Mouse (Mus musculus): ENCODE measurements at regions not wholly inside any gene's neighbourhood (a gene's known extent, or its start where the extent isn't known, plus 50 kb on each side); places are given as distances from the start of the nearest gene placed in this dataset. TPM values are rescaled to one million over a fixed set of nuclear protein-coding genes. Genes with fewer than 3 reads are reported as not detected.

DNA sequence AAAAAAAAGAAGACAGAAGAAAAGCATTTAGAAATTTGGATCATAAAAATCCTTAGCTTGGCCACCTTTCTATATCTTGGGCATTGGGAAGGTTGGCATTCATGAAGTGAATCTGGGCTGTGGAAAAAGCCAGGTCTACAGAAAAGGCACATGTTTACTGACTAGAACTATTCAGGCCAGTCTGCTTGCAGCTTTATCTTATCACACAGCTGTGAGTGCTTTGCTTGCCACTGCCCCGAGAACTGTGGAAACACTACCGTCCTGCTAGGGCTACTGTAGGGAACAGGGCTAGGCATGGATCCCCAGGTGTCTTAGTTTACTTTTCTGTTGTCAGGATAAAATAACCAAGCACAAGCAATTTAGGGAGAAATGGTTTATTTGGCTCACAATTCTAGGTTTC, 63.4 kb upstream of the Med14 start:
- H3K4me2 ChIP-seq: no peak overlapping the region
- no peaks in the 10 kb centered on the region for H3K4me1 ChIP-seq (replicated peaks)
- H3K36me3 ChIP-seq: no peaks in the 10 kb centered on the region
- H3K9me3 ChIP-seq: no peaks in the 10 kb centered on the region
- no peak for ATAC-seq (ENCODE audit: low FRiP score, low read depth)
- no peaks in the 10 kb centered on the region for H3K27me3 ChIP-seq
- WGBS: 82% methylated on average over 2 of the region's 2 CpGs
- H3K4me3 ChIP-seq: no peak overlapping the region
- H3K9ac ChIP-seq: no peak overlapping the region
- no peak overlapping the region for H3K27ac ChIP-seq (replicated peaks)

DNA sequence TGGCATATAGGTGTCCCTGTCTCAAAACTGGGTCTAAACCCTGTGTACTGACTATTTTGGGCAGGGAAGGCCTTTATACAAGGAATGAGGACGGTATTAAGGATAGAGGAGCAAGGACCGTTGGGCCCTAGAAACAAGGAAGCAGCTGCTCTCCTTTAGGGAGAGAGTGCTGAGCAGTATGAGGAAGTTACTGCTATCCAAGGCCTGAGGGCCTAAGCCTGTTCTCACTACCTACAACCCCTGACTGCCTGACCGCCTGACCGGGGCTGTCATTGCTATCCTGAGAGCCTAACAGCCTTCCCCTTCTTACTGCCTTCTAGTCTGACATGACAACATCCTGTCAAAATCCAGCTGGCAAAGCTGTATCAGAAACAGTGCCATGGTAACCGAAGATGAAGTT, 62.6 kb upstream of the Med14 start:
- Histone ChIP-seq H3K4me3 (no peak overlapping the region), H3K27me3 (no peaks in the 10 kb centered on the region), H3K36me3 (no peaks in the 10 kb centered on the region), H3K27ac (replicated peaks) (no peak overlapping the region), H3K9me3 (no peaks in the 10 kb centered on the region), H3K9ac (no peak overlapping the region), H3K4me1 (replicated peaks) (no peaks in the 10 kb centered on the region), H3K4me2 (no peak overlapping the region)
- 86% methylated on average over 5 of the region's 5 CpGs for WGBS
- no peak for ATAC-seq (ENCODE audit: low FRiP score, low read depth)

DNA sequence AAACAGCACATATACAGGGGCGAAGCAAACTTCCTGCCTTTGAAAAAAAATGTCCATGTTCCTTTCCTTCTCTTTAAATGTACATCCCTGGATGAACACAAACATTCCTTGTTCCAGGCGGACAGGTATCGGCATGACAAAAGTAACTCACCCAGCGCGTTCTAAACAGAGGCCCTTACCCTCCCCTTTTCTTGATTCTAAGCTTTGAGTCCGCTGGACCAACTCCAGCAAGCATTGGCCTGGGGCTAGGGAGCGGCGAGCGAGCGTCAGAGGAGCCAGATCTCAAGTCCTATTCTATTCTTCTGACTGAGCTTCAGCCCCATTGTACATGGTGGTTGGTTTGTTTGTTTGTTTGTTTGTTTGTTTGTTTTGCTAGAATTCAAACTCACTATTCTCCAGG, 60.9 kb upstream of the Med14 start:
- H3K4me1 ChIP-seq (replicated peaks): no peaks in the 10 kb centered on the region
- H3K36me3 ChIP-seq: no peaks in the 10 kb centered on the region
- no peak overlapping the region for H3K4me3 ChIP-seq
- ATAC-seq (ENCODE audit: low FRiP score, low read depth): no peak
- no peaks in the 10 kb centered on the region for H3K27me3 ChIP-seq
- H3K4me2 ChIP-seq: no peak overlapping the region
- H3K9me3 ChIP-seq: no peaks in the 10 kb centered on the region
- H3K9ac ChIP-seq: no peak overlapping the region
- WGBS: 79% methylated on average over 10 of the region's 10 CpGs
- no peak overlapping the region for H3K27ac ChIP-seq (replicated peaks)

DNA sequence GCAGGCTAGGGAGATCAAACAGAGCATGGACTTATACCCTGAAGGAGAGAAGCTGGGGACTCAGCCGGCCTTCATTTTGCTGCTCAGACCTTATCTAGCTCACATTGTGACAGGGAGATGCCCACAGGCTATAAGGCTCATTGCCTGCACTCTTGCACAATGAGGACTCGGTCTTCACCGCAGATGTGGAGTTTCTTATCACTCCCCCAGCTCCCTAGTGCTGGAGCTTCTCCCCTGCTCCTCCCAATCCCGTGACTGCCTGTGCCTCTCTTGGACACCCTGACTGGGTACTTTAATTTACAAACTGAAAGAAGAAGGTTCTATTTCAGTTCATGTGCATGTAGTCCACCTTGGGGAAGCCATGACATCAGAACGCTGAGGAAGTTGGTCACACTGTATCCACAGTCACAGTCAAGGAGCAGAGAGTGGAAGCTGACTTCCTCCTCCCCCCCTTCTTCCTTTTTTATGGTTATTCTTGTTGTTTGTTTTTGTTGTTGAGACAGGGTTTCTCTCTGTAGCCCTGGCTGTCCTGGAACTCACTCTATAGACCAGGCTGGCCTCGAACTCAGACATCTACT, 51.3 kb upstream of the Med14 start:
- no peak overlapping the region for H3K4me2 ChIP-seq
- H3K36me3 ChIP-seq: no peaks in the 10 kb centered on the region
- no peaks in the 10 kb centered on the region for H3K9me3 ChIP-seq
- H3K9ac ChIP-seq: no peak overlapping the region
- H3K4me1 ChIP-seq (replicated peaks): no peaks in the 10 kb centered on the region
- H3K27ac ChIP-seq (replicated peaks): no peak overlapping the region
- ATAC-seq (ENCODE audit: low FRiP score, low read depth): no peak
- 79% methylated on average over 6 of the region's 6 CpGs for WGBS
- H3K27me3 ChIP-seq: no peaks in the 10 kb centered on the region
- no peak overlapping the region for H3K4me3 ChIP-seq

Small RNA genes in the stretch of these regions (microRNA-seq; reads per million reads assigned to microRNA genes)
- gene Gm25063: not detected

Data from hindbrain, embryonic 15.5 days (tissue).